Mouse (Mus musculus) bone marrow, adult 2 months (tissue): Measurements from ENCODE around the gene 2410131K14Rik. TPM values are rescaled to one million over a fixed set of nuclear protein-coding genes. Genes with fewer than 3 reads are reported as not detected.

Source experiments
- H3K27ac ChIP-seq: fragments of 200-500 bp; 2 replicates; pipeline ENCODE4 v1.5.1; 2012; ENCODE audit warnings: low read depth, mild to moderate bottlenecking, control low read depth, inconsistent platforms, low read length; ENCODE audit not compliant: control insufficient read depth, poor library complexity, insufficient read depth
- H3K4me1 ChIP-seq: fragments of 200-500 bp; 2 replicates; pipeline ENCODE4 v1.6.1; 2011; ENCODE audit warnings: low read length; ENCODE audit not compliant: control insufficient read depth, insufficient read depth
- H3K4me3 ChIP-seq: fragments of 200-500 bp; replicated peaks from 2 replicates; pipeline ENCODE3; 2011; ENCODE audit warnings: mild to moderate bottlenecking, low read depth, low read length, control low read depth; ENCODE audit not compliant: control insufficient read depth
- CTCF ChIP-seq: fragments of 200-500 bp; IDR thresholded peaks from 2 replicates; pipeline ENCODE4 v1.5.1; 2011; ENCODE audit warnings: low read length, control low read depth; ENCODE audit not compliant: control insufficient read depth, insufficient read depth
- POLR2A ChIP-seq: fragments of 200-500 bp; IDR thresholded peaks from 2 replicates; pipeline ENCODE4 v1.6.1; 2011; ENCODE audit warnings: low read depth, mild to moderate bottlenecking, control low read depth, low read length, borderline replicate concordance; ENCODE audit not compliant: control insufficient read depth
- WGBS: fragments of 180-500 bp; shearing (Covaris S2); methylation state at CpG from one replicate; pipeline ENCODE4 v1.1.7; 2018; 5-methylcytosine and 5-hydroxymethylcytosine counted together
- polyA plus RNA-seq: library from polyadenylated mRNA; stranded (reverse); fragments of >200 nt; gene quantifications from 2 replicates; pipeline ENCODE4 v1.2.4, GENCODE M21; 2011; ENCODE audit warnings: low replicate concordance; ENCODE audit not compliant: missing spikeins, insufficient read depth, insufficient read length

Gene 2410131K14Rik
- polyA plus RNA-seq, 1 experiment = 3.1 TPM

- WGBS = 74% methylated on average over 5 of the region's 5 CpGs
- TF ChIP-seq POLR2A (no peak), CTCF (no peak)
- Histone ChIP-seq H3K4me3 (no peak overlapping the region), H3K27ac (no peak overlapping the region), H3K4me1 (peaks cover 1% of the 10 kb centered on the region; the same call in 1 of the 2 replicates)
Measured at GRCm38 (mm10) chr5:118265366-118265765, 20.3 kb downstream of the 2410131K14Rik start.

- TF ChIP-seq POLR2A (no peak), CTCF (peak; percentile 31; the same call in 1 of the 2 replicates)
- Histone ChIP-seq H3K27ac (no peak overlapping the region), H3K4me3 (no peak overlapping the region), H3K4me1 (no peaks in the 10 kb centered on the region)
- 39% methylated on average over 8 of the region's 8 CpGs for WGBS
Measured at GRCm38 (mm10) chr5:118266309-118266708, 21.3 kb downstream of the 2410131K14Rik start.

GRCm38 (mm10) chr5:118268987-118269386 lies 24.0 kb downstream of the 2410131K14Rik start:
- Histone ChIP-seq H3K4me1 (no peaks in the 10 kb centered on the region; the same call in 1 of the 2 replicates), H3K27ac (no peak overlapping the region), H3K4me3 (no peak overlapping the region)
- TF ChIP-seq CTCF (peak; percentile 82), POLR2A (no peak)
- 4% methylated on average over 13 of the region's 13 CpGs for WGBS

- H3K4me3 ChIP-seq = no peak overlapping the region
- TF ChIP-seq CTCF (no peak), POLR2A (no peak)
- no peak overlapping the region for H3K27ac ChIP-seq
- 9% methylated on average over 10 of the region's 10 CpGs for WGBS
- H3K4me1 ChIP-seq = no peaks in the 10 kb centered on the region; the same call in 1 of the 2 replicates
Measured at GRCm38 (mm10) chr5:118271449-118272110, 26.6 kb downstream of the 2410131K14Rik start.

GRCm38 (mm10) chr5:118273446-118273845 lies 28.4 kb downstream of the 2410131K14Rik start:
- no peaks in the 10 kb centered on the region; the same call in 1 of the 2 replicates for H3K4me1 ChIP-seq
- TF ChIP-seq CTCF = no peak
- WGBS = 46% methylated on average over 7 of the region's 7 CpGs

GRCm38 (mm10) chr5:118274546-118274945 lies 29.5 kb downstream of the 2410131K14Rik start:
- H3K4me1 ChIP-seq = no peaks in the 10 kb centered on the region; the same call in 1 of the 2 replicates
- no peak overlapping the region for H3K4me3 ChIP-seq
- H3K27ac ChIP-seq = no peak overlapping the region
- TF ChIP-seq POLR2A (no peak), CTCF (no peak)
- 60% methylated on average over 9 of the region's 9 CpGs for WGBS

More at GRCm38 (mm10) chr5:118273446-118273845, 28.4 kb downstream of the 2410131K14Rik start:
- Histone ChIP-seq H3K27ac (no peak overlapping the region), H3K4me3 (no peak overlapping the region)

GRCm38 (mm10) chr5:118276281-118276680 lies 31.3 kb downstream of the 2410131K14Rik start:
- WGBS = 61% methylated on average over 7 of the region's 7 CpGs
- TF ChIP-seq CTCF = no peak
- TF ChIP-seq POLR2A = no peak

GRCm38 (mm10) chr5:118276711-118277110 lies 31.7 kb downstream of the 2410131K14Rik start:
- no peaks in the 10 kb centered on the region; the same call in 1 of the 2 replicates for H3K4me1 ChIP-seq
- H3K4me3 ChIP-seq = no peak overlapping the region
- TF ChIP-seq CTCF (no peak), POLR2A (no peak)
- 56% methylated on average over 8 of the region's 8 CpGs for WGBS
- H3K27ac ChIP-seq = no peak overlapping the region

More at GRCm38 (mm10) chr5:118276281-118276680, 31.3 kb downstream of the 2410131K14Rik start:
- Histone ChIP-seq H3K4me3 (no peak overlapping the region), H3K4me1 (no peaks in the 10 kb centered on the region; the same call in 1 of the 2 replicates), H3K27ac (no peak overlapping the region)
